Mouse (Mus musculus) liver, embryonic 14.5 days (tissue): Measurements from ENCODE around the gene Wnt2. TPM values are rescaled to one million over a fixed set of nuclear protein-coding genes. Genes with fewer than 3 reads are reported as not detected.

Experiments
- ATAC-seq: fragments of 200-750 bp; cut with Nextera tagmentation; 2 replicates; pipeline ENCODE4 v1.8.0; 2017; ENCODE audit warnings: moderate number of reproducible peaks, mild to moderate bottlenecking, moderate library complexity; ENCODE audit not compliant: insufficient read depth
- DNase-seq, 3 experiments: peaks; one replicate each; pipeline ENCODE4 v3.0.0-alpha.2; 2012 to 2013; ENCODE audit warnings: low read depth in 3 of 3, low spot score in 3 of 3
- H3K27ac ChIP-seq: fragments of 300-500 bp; sonication (generic); 2 replicates; pipeline ENCODE4 v1.5.1; 2014; ENCODE audit warnings: moderate library complexity, mild to moderate bottlenecking, control low read depth, inconsistent platforms
- H3K27me3 ChIP-seq: fragments of 300-500 bp; sonication (generic); 2 replicates; pipeline ENCODE4 v1.6.1; 2014; ENCODE audit warnings: mild to moderate bottlenecking, low read length, moderate library complexity; ENCODE audit not compliant: control insufficient read depth, insufficient read depth
- H3K36me3 ChIP-seq: fragments of 300-500 bp; sonication (generic); replicated peaks from 2 replicates; pipeline ENCODE4 v1.6.1; 2014; ENCODE audit warnings: low read depth; ENCODE audit not compliant: control insufficient read depth, insufficient read depth
- H3K4me1 ChIP-seq, 2 experiments: fragments of 200-500 bp in 1 of 2; fragments of 300-500 bp in 1 of 2; sonication (generic) in 1 of 2; replicated peaks; 2 replicates each; pipeline ENCODE4 v1.6.1; 2012 to 2014; ENCODE audit warnings: antibody characterized with exemption in 1 of 2, inconsistent platforms in 1 of 2, low read length in 1 of 2; ENCODE audit not compliant: control insufficient read depth in 2 of 2, insufficient read depth in 2 of 2
- H3K4me2 ChIP-seq: fragments of 300-500 bp; sonication (generic); 2 replicates; pipeline ENCODE4 v1.6.1; 2014; ENCODE audit warnings: low read depth, mild to moderate bottlenecking, control low read depth, moderate library complexity
- H3K4me3 ChIP-seq, 2 experiments: fragments of 200-500 bp in 1 of 2; fragments of 300-500 bp in 1 of 2; sonication (generic) in 1 of 2; 2 replicates each; pipeline ENCODE4 v1.5.1; 2012 to 2014; ENCODE audit warnings: low read depth in 2 of 2, low read length in 2 of 2, mild to moderate bottlenecking in 2 of 2, control low read depth in 1 of 2, inconsistent platforms in 1 of 2, moderate library complexity in 1 of 2; ENCODE audit not compliant: insufficient read depth in 1 of 2
- H3K9ac ChIP-seq: fragments of 300-500 bp; sonication (generic); replicated peaks from 2 replicates; pipeline ENCODE4 v1.6.1; 2014; ENCODE audit warnings: mild to moderate bottlenecking, control low read depth, moderate library complexity
- H3K9me3 ChIP-seq: fragments of 300-500 bp; sonication (generic); 2 replicates; pipeline ENCODE4 v1.6.1; 2016; ENCODE audit warnings: low read length, mixed read lengths; ENCODE audit not compliant: control insufficient read depth
- CTCF ChIP-seq: IDR thresholded peaks from 2 replicates; pipeline ENCODE4 v1.5.1; 2016; ENCODE audit warnings: antibody characterized with exemption, low read depth, control low read depth
- EP300 ChIP-seq: IDR thresholded peaks from 2 replicates; pipeline ENCODE4 v1.6.1; 2016; ENCODE audit warnings: antibody characterized with exemption, low read depth
- WGBS: fragments of 180-500 bp; shearing (Covaris S2); extraction: QIAGEN DNeasy Blood & Tissue Kit; methylation state at CpG from one replicate; pipeline ENCODE4 v1.1.7; 2014; ENCODE audit not compliant: insufficient replicate concordance; 5-methylcytosine and 5-hydroxymethylcytosine counted together
- polyA plus RNA-seq, 2 experiments: library from polyadenylated mRNA; depleted of rRNA in 1 of 2; stranded (reverse) in 1 of 2; unstranded in 1 of 2; fragments of >200 nt; fragmentation: Nextera tagmentation in 1 of 2; extraction: Ambion mirVana in 1 of 2; gene quantifications; 2 replicates each; pipeline versions ENCODE4 v1.2.1 to v1.2.3; 2012 to 2014

Wnt2 gene
- 0.60 and 0.66 TPM in 2 replicates for polyA plus RNA-seq (2012; rRNA removed)
- 1.6 TPM in 2 replicates for polyA plus RNA-seq (2014; fragmentation: Nextera tagmentation; extraction: Ambion mirVana)

DNA sequence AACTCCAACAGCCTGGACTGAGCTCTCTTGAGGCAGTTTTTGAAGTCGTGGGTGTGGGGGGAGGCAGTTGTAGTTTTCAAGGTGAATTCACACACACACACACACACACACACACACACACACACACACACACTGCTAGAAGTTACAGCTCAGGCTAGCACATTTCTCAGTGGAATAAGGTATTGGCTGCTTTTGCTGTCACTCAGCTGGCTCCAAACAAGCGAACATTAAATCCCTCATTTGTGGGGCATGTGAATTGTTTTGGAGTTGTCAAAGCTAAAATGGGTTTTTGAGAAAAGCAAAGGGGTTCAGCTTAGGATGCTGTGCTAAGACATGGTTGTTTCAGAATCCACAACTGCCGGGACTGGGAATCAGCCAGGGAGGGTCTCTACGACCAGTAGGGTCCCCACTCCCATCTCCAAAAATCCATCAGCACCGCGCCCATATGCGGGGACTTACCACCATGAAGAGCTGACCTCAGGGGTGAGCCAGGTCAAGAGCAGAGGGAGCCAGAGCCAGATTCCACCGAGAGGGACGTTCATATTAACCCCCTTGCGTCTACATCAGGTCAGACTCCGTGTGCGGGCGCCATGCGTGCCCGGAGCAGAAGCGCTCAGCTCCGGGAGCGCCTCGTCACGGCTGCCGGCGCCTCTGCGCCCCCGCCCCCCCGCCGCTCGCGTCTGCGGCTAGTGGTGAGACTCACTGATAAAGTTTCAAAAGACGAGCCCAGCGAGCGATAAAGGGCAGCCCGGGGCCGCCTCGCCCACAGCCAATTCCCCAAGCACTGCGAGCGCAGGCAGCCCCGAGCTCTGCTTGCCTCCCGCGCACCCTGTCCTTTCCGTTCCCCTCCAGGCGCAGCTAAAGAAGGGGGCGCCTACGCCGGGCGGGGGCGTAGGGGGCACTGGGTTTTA is at the start of gene Wnt2:
TSS of gene Wnt2 (minus strand) at position 840 of the 911 bp plus-strand sequence.
- DNase-seq, result peak; percentile 7 to 27 (median 19)
- H3K4me3 ChIP-seq, result peak within 1 kb of the TSS; percentile 7 to 45; a peak in 3 of 4 replicates
- H3K27ac ChIP-seq, result no peak within 1 kb of the TSS

DNA sequence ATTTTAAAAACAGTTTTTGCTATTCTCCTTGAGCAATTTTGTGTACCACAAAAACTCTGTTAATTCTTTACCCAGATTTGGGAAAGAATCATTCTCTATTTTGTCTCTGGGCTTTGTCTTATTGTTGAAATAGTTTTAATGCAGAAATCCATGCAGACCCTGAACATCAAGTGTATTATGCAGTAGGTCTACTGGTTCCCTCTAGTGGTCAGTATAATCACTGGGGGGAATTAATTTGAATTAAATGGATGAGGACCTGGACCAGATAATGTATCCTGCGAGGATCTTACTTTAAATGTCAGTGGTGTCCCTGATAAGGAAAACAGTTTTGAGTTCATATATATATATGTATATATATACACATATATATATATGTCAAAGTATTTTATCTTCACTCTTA is 48.2 kb upstream of the Wnt2 start:
- no peak for DNase-seq
- WGBS, result 23% methylated on average over 1 of the region's 1 CpGs
- TF ChIP-seq CTCF (peak; percentile 44; the same call in 1 of the 2 replicates), EP300 (no peak)
- no peak for ATAC-seq
- no peak overlapping the region for H3K27ac ChIP-seq
- no peak overlapping the region for H3K9ac ChIP-seq
- H3K36me3 ChIP-seq, result no peaks in the 10 kb centered on the region
- no peak overlapping the region for H3K4me3 ChIP-seq
- H3K27me3 ChIP-seq, result no peaks in the 10 kb centered on the region
- peaks cover 0 to 2% of the 10 kb centered on the region in 2 experiments; a peak in 1 of 4 replicates for H3K4me1 ChIP-seq
- H3K9me3 ChIP-seq, result no peaks in the 10 kb centered on the region
- no peak overlapping the region for H3K4me2 ChIP-seq

More for the DNA sequence above, at the start of gene Wnt2:
- H3K27me3 ChIP-seq, result peaks cover 39% of the 10 kb centered on the region
- peak; percentile 74 for ATAC-seq
- TF ChIP-seq EP300 (0 out of 2 replicates have a peak, but pooled peaks have one; percentile 15), CTCF (no peak)
- under 1% methylated on average over 47 of the region's 47 CpGs for WGBS
- peaks cover 0 to 4% of the 10 kb centered on the region in 2 experiments; a peak in 1 of 4 replicates for H3K4me1 ChIP-seq
- no peaks in the 10 kb centered on the region for H3K9me3 ChIP-seq
- no peaks in the 10 kb centered on the region for H3K36me3 ChIP-seq
- H3K9ac ChIP-seq, result no peak within 1 kb of the TSS
- H3K4me2 ChIP-seq, result peak within 1 kb of the TSS; percentile 52

DNA sequence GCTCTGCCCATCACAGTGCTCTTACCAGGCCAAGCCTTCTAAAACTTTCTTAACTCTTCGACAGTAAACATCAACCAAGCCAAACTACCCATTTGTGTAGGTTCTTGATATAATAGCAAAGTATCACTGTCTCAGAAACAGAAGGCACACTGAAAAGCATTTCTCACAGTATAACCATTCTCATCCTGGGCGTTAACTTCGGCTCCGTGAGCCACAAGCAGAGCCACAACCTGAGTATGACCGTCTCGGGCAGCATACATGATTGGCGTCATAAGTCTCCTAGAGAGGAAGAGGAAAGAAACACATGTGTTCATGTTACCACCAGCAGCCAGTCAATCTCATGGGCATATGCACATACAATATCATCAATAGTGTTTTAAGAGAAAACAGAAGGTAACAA is 46.6 kb upstream of the Wnt2 start:
- 57% methylated on average over 7 of the region's 7 CpGs for WGBS
- no peaks in the 10 kb centered on the region for H3K9me3 ChIP-seq
- no peak overlapping the region for H3K9ac ChIP-seq
- H3K4me2 ChIP-seq, result no peak overlapping the region
- ATAC-seq (no peak), DNase-seq (no peak)
- no peaks in the 10 kb centered on the region for H3K36me3 ChIP-seq
- no peak overlapping the region for H3K4me3 ChIP-seq
- H3K27me3 ChIP-seq, result no peaks in the 10 kb centered on the region
- peaks cover 0 to 2% of the 10 kb centered on the region in 2 experiments; a peak in 1 of 4 replicates for H3K4me1 ChIP-seq
- H3K27ac ChIP-seq, result no peak overlapping the region
- no peak for TF ChIP-seq EP300
- no peak for TF ChIP-seq CTCF

DNA sequence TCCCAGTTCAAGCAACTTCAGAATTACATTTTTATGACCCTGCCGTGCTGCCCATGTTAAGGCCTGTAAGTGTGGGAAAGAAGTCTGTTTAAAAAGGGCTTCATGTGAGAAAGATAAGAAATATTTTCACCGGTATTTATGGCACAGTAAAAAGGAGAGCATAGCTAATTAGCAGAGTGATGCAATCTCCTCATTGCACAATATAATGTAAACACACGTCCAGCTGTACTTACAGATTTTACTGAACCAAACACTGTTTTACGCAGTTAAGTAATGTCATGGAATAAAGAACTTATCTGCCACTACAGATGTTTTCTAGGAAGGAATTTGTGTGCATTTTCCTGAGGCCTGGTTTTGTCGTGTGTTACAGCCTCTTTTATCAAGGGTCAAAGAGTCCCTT is 46.2 kb upstream of the Wnt2 start:
- Histone ChIP-seq H3K9ac (no peak overlapping the region), H3K4me2 (no peak overlapping the region), H3K9me3 (no peaks in the 10 kb centered on the region), H3K27ac (no peak overlapping the region), H3K36me3 (no peaks in the 10 kb centered on the region), H3K4me1 (peaks cover 0 to 2% of the 10 kb centered on the region in 2 experiments; a peak in 1 of 4 replicates), H3K27me3 (no peaks in the 10 kb centered on the region), H3K4me3 (no peak overlapping the region)
- peak in 1 of 3 experiments; percentile 12 for DNase-seq
- WGBS, result 26% methylated on average over 5 of the region's 5 CpGs
- ATAC-seq, result no peak
- no peak for TF ChIP-seq CTCF

DNA sequence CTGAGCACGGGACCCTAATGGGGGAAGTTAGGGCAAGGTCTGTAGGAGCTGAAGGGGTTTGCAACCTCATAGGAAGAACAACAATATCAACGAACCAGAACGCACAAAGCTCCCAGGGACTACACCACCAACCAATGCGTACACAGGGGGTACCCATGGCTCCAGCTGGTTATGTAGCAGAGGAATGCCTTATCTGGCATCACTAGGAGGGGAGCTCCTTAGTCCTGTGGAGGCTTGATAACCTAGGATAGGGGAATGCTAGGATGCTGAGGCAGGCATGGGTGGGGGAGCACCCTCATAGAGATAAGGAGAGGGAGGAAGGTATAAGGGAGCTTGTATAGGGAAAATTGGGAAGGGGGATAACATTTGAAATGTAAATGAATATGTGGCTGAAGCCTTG is 27.5 kb upstream of the Wnt2 start:
- 55% methylated on average over 4 of the region's 4 CpGs for WGBS
- TF ChIP-seq CTCF, result no peak
- no peak for TF ChIP-seq EP300
- Histone ChIP-seq H3K27ac (no peak overlapping the region), H3K27me3 (no peaks in the 10 kb centered on the region), H3K9me3 (no peaks in the 10 kb centered on the region), H3K4me3 (no peak overlapping the region), H3K4me2 (no peak overlapping the region), H3K4me1 (no peaks in the 10 kb centered on the region), H3K36me3 (no peaks in the 10 kb centered on the region), H3K9ac (no peak overlapping the region)
- ATAC-seq (peak; percentile 35), DNase-seq (no peak)
